Mouse (Mus musculus) neural tube, embryonic 12.5 days (tissue): Measurements from ENCODE around the gene Pygo2. TPM values are rescaled to one million over a fixed set of nuclear protein-coding genes. Genes with fewer than 3 reads are reported as not detected.
A peak's percentile ranks its signal among the peaks of the same experiment; 100 is the strongest.

Source experiments
- ATAC-seq: fragments of 200-750 bp; cut with Nextera tagmentation; 2 replicates; pipeline ENCODE4 v1.8.0; 2017; ENCODE audit warnings: low read depth, mild to moderate bottlenecking, moderate TSS enrichment, moderate library complexity; ENCODE audit not compliant: low FRiP score
- H3K27ac ChIP-seq: fragments of 300-500 bp; sonication (generic); 2 replicates; pipeline ENCODE4 v1.5.1; 2016
- H3K27me3 ChIP-seq: fragments of 300-500 bp; sonication (generic); replicated peaks from 2 replicates; pipeline ENCODE4 v1.6.1; 2016; ENCODE audit warnings: mild to moderate bottlenecking
- H3K36me3 ChIP-seq: fragments of 300-500 bp; sonication (generic); 2 replicates; pipeline ENCODE4 v1.6.1; 2016; ENCODE audit warnings: mild to moderate bottlenecking
- H3K4me1 ChIP-seq: fragments of 300-500 bp; sonication (generic); 2 replicates; pipeline ENCODE4 v1.6.1; 2016
- H3K4me2 ChIP-seq: fragments of 300-500 bp; sonication (generic); replicated peaks from 2 replicates; pipeline ENCODE4 v1.6.1; 2016; ENCODE audit warnings: mild to moderate bottlenecking
- H3K4me3 ChIP-seq: fragments of 300-500 bp; sonication (generic); 2 replicates; pipeline ENCODE4 v1.5.1; 2016
- H3K9ac ChIP-seq: fragments of 300-500 bp; sonication (generic); 2 replicates; pipeline ENCODE4 v1.6.1; 2016; ENCODE audit warnings: mild to moderate bottlenecking
- H3K9me3 ChIP-seq: fragments of 300-500 bp; sonication (generic); 2 replicates; pipeline ENCODE4 v1.6.1; 2016; ENCODE audit warnings: mild to moderate bottlenecking
- WGBS: fragments of 180-500 bp; shearing (Covaris S2); methylation state at CpG from one replicate; pipeline ENCODE4 v1.1.7; 2016; 5-methylcytosine and 5-hydroxymethylcytosine counted together
- polyA plus RNA-seq: library from polyadenylated mRNA; unstranded; fragments of >200 nt; fragmentation: Nextera tagmentation; extraction: Ambion mirVana; gene quantifications from 2 replicates; pipeline ENCODE4 v1.2.1, GENCODE M21; 2016

The Pygo2 gene
- polyA plus RNA-seq, 1 experiment from 2014 or later: 55.9 TPM

GRCm38 (mm10) chr3:89395419-89395805 lies 34.6 kb upstream of the Pygo2 start:
- WGBS: 1% methylated on average over 10 of the region's 10 CpGs
- 0 out of 2 replicates have a peak overlapping the region, but pooled peaks have one; percentile 49 for H3K9ac ChIP-seq

GRCm38 (mm10) chr3:89395806-89396653 lies 34.0 kb upstream of the Pygo2 start:
- no peak for ATAC-seq
- Histone ChIP-seq H3K9ac (peak overlapping the region; percentile 49), H3K4me2 (peak overlapping the region; percentile 100), H3K4me1 (peaks cover 51% of the 10 kb centered on the region), H3K9me3 (no peaks in the 10 kb centered on the region), H3K27me3 (peaks cover 22% of the 10 kb centered on the region), H3K27ac (no peak overlapping the region), H3K4me3 (peak overlapping the region; percentile 40), H3K36me3 (peaks cover 4% of the 10 kb centered on the region; the same call in 1 of the 2 replicates)
- WGBS: under 1% methylated on average over 40 of the region's 44 CpGs

More at GRCm38 (mm10) chr3:89395419-89395805, 34.6 kb upstream of the Pygo2 start:
- Histone ChIP-seq H3K27me3 (peaks cover 22% of the 10 kb centered on the region), H3K27ac (no peak overlapping the region), H3K4me3 (peak overlapping the region; percentile 50; the same call in 1 of the 2 replicates), H3K4me1 (peaks cover 57% of the 10 kb centered on the region), H3K4me2 (peak overlapping the region; percentile 100), H3K36me3 (peaks cover 4% of the 10 kb centered on the region; the same call in 1 of the 2 replicates), H3K9me3 (no peaks in the 10 kb centered on the region)
- ATAC-seq: no peak

- ATAC-seq: no peak
- Histone ChIP-seq H3K9ac (no peak overlapping the region; the same call in 1 of the 2 replicates), H3K4me1 (peaks cover 45% of the 10 kb centered on the region)
These were observed 33.4 kb upstream of the Pygo2 start for GRCm38 (mm10) chr3:89396654-89397005.

GRCm38 (mm10) chr3:89401329-89401728 lies 28.7 kb upstream of the Pygo2 start:
- no peaks in the 10 kb centered on the region for H3K4me1 ChIP-seq
- H3K36me3 ChIP-seq: peaks cover 36% of the 10 kb centered on the region
- no peaks in the 10 kb centered on the region for H3K9me3 ChIP-seq
- 92% methylated on average over 7 of the region's 7 CpGs for WGBS
- H3K27ac ChIP-seq: no peak overlapping the region
- no peak overlapping the region for H3K4me2 ChIP-seq
- H3K9ac ChIP-seq: no peak overlapping the region
- 0 out of 2 replicates have a peak, but pooled peaks cover under 1% of the 10 kb centered on the region for H3K27me3 ChIP-seq
- H3K4me3 ChIP-seq: no peak overlapping the region
- no peak for ATAC-seq

More at GRCm38 (mm10) chr3:89396654-89397005, 33.4 kb upstream of the Pygo2 start:
- no peaks in the 10 kb centered on the region for H3K9me3 ChIP-seq
- peaks cover 4% of the 10 kb centered on the region; the same call in 1 of the 2 replicates for H3K36me3 ChIP-seq
- peaks cover 22% of the 10 kb centered on the region for H3K27me3 ChIP-seq
- peak overlapping the region; percentile 100 for H3K4me2 ChIP-seq
- peak overlapping the region; percentile 40; the same call in 1 of the 2 replicates for H3K4me3 ChIP-seq
- WGBS: 2% methylated on average over 4 of the region's 4 CpGs
- no peak overlapping the region for H3K27ac ChIP-seq

- peaks cover 42% of the 10 kb centered on the region for H3K36me3 ChIP-seq
- H3K9ac ChIP-seq: no peak within 1 kb of the TSS
- no peak within 1 kb of the TSS for H3K4me3 ChIP-seq
- no peaks in the 10 kb centered on the region for H3K4me1 ChIP-seq
- WGBS: 86% methylated on average over 5 of the region's 5 CpGs
- ATAC-seq: no peak
- H3K27ac ChIP-seq: no peak within 1 kb of the TSS
- H3K9me3 ChIP-seq: no peaks in the 10 kb centered on the region
- H3K4me2 ChIP-seq: no peak within 1 kb of the TSS
- H3K27me3 ChIP-seq: no peaks in the 10 kb centered on the region
These were observed 27.3 kb upstream of the Pygo2 start, which contains the start of gene Lenep for GRCm38 (mm10) chr3:89402693-89403092. Lenep (minus strand) TSS chr3:89402793.

- H3K9me3 ChIP-seq: no peaks in the 10 kb centered on the region
- no peaks in the 10 kb centered on the region for H3K27me3 ChIP-seq
- no peak overlapping the region for H3K4me3 ChIP-seq
- no peak overlapping the region for H3K4me2 ChIP-seq
- no peak overlapping the region for H3K27ac ChIP-seq
- no peak overlapping the region for H3K9ac ChIP-seq
- WGBS: 94% methylated on average over 6 of the region's 6 CpGs
- H3K4me1 ChIP-seq: peaks cover 7% of the 10 kb centered on the region
- ATAC-seq: no peak
- peaks cover 37% of the 10 kb centered on the region for H3K36me3 ChIP-seq
These were observed 23.1 kb upstream of the Pygo2 start for GRCm38 (mm10) chr3:89406887-89407286.

- Histone ChIP-seq H3K9ac (no peak overlapping the region), H3K36me3 (peaks cover 24% of the 10 kb centered on the region), H3K27me3 (no peaks in the 10 kb centered on the region), H3K4me2 (no peak overlapping the region), H3K4me3 (no peak overlapping the region), H3K4me1 (peaks cover 7% of the 10 kb centered on the region), H3K9me3 (no peaks in the 10 kb centered on the region), H3K27ac (no peak overlapping the region)
- ATAC-seq: no peak
- WGBS: 65% methylated on average over 16 of the region's 16 CpGs
These were observed 21.6 kb upstream of the Pygo2 start for GRCm38 (mm10) chr3:89408448-89408847.

- Histone ChIP-seq H3K9ac (no peak overlapping the region), H3K27ac (no peak overlapping the region), H3K36me3 (peaks cover 22% of the 10 kb centered on the region), H3K4me3 (no peak overlapping the region), H3K27me3 (no peaks in the 10 kb centered on the region), H3K4me2 (no peak overlapping the region), H3K9me3 (no peaks in the 10 kb centered on the region), H3K4me1 (peaks cover 7% of the 10 kb centered on the region)
- ATAC-seq: no peak
- over 99% methylated on average over 3 of the region's 3 CpGs for WGBS
These were observed 20.3 kb upstream of the Pygo2 start for GRCm38 (mm10) chr3:89409701-89410100.

GRCm38 (mm10) chr3:89410864-89411263 lies 19.1 kb upstream of the Pygo2 start:
- peak overlapping the region; percentile 64 for H3K4me2 ChIP-seq
- peaks cover 7% of the 10 kb centered on the region for H3K4me1 ChIP-seq
- no peaks in the 10 kb centered on the region for H3K27me3 ChIP-seq
- WGBS: 85% methylated on average over 10 of the region's 10 CpGs
- H3K9me3 ChIP-seq: no peaks in the 10 kb centered on the region
- no peak overlapping the region for H3K27ac ChIP-seq
- peaks cover 23% of the 10 kb centered on the region for H3K36me3 ChIP-seq
- H3K4me3 ChIP-seq: peak overlapping the region; percentile 42
- no peak for ATAC-seq
- peak overlapping the region; percentile 48 for H3K9ac ChIP-seq

- Histone ChIP-seq H3K9me3 (no peaks in the 10 kb centered on the region), H3K4me1 (peaks cover 7% of the 10 kb centered on the region), H3K27ac (no peak within 1 kb of the TSS), H3K4me3 (peak within 1 kb of the TSS; percentile 42), H3K36me3 (peaks cover 24% of the 10 kb centered on the region), H3K27me3 (no peaks in the 10 kb centered on the region), H3K4me2 (peak within 1 kb of the TSS; percentile 64), H3K9ac (peak within 1 kb of the TSS; percentile 48)
- WGBS: 7% methylated on average over 28 of the region's 28 CpGs
- ATAC-seq: peak; percentile 100
These were observed 18.3 kb upstream of the Pygo2 start, which contains the start of gene Flad1 for GRCm38 (mm10) chr3:89411490-89412393. Flad1 (minus strand) TSS chr3:89411870.

- Histone ChIP-seq H3K36me3 (peaks cover 18% of the 10 kb centered on the region), H3K27me3 (no peaks in the 10 kb centered on the region), H3K4me1 (peaks cover 28% of the 10 kb centered on the region), H3K27ac (no peak overlapping the region), H3K4me2 (no peak overlapping the region), H3K9ac (no peak overlapping the region), H3K4me3 (no peak overlapping the region), H3K9me3 (no peaks in the 10 kb centered on the region)
- 94% methylated on average over 8 of the region's 8 CpGs for WGBS
- no peak for ATAC-seq
These were observed 13.9 kb upstream of the Pygo2 start for GRCm38 (mm10) chr3:89416158-89416557.

- Histone ChIP-seq H3K9ac (peak overlapping the region; percentile 53), H3K9me3 (no peaks in the 10 kb centered on the region), H3K4me1 (peaks cover 36% of the 10 kb centered on the region), H3K27me3 (no peaks in the 10 kb centered on the region), H3K4me3 (peak overlapping the region; percentile 56), H3K27ac (no peak overlapping the region), H3K36me3 (peaks cover 18% of the 10 kb centered on the region), H3K4me2 (peak overlapping the region; percentile 80)
- WGBS: 35% methylated on average over 2 of the region's 2 CpGs
- ATAC-seq: no peak
These were observed 12.9 kb upstream of the Pygo2 start for GRCm38 (mm10) chr3:89417131-89417530.
